Mouse (Mus musculus): ENCODE data around the gene Tmem116. TPM values are rescaled to one million over a fixed set of nuclear protein-coding genes. Genes with fewer than 3 reads are reported as not detected.
"Not testable (repeated sequence)": the region's sequence is repeated elsewhere in the genome, so short reads cannot be mapped to it uniquely, and the experiment has no call there.

Gene Tmem116
- polyA plus RNA-seq, 1 experiment: not detected

- no peak for TF ChIP-seq POLR2A (IDR thresholded peaks at IDR 0.05; ENCODE audit: borderline replicate concordance, control insufficient read depth, low read depth, low read length)
- no peak for TF ChIP-seq CTCF (IDR thresholded peaks at IDR 0.05; ENCODE audit: control insufficient read depth, insufficient read depth, low read length)
- Histone ChIP-seq H3K4me3 (replicated peaks; ENCODE audit: control insufficient read depth, low read depth, low read length) (no peak within 1 kb of the TSS), H3K27ac (ENCODE audit: control insufficient read depth, insufficient read depth, low read depth, low read length, poor library complexity) (no peak within 1 kb of the TSS), H3K4me1 (ENCODE audit: control insufficient read depth, insufficient read depth, low read length) (peaks cover 2% of the 10 kb centered on the region)
- 64% methylated on average over 3 of the region's 3 CpGs for WGBS
These were observed 51.5 kb downstream of the Tmem116 start, which contains the start of gene Adam1b for GRCm38 (mm10) chr5:121503231-121503630. TSS of gene Adam1b (minus strand) at chr5:121503435.

GRCm38 (mm10) chr5:121506846-121507245 is 55.2 kb downstream of the Tmem116 start:
- no peak overlapping the region for H3K27ac ChIP-seq (ENCODE audit: control insufficient read depth, insufficient read depth, low read depth, low read length, poor library complexity)
- no peak overlapping the region for H3K4me3 ChIP-seq (replicated peaks; ENCODE audit: control insufficient read depth, low read depth, low read length)
- TF ChIP-seq POLR2A (IDR thresholded peaks at IDR 0.05; ENCODE audit: borderline replicate concordance, control insufficient read depth, low read depth, low read length) (no peak), CTCF (IDR thresholded peaks at IDR 0.05; ENCODE audit: control insufficient read depth, insufficient read depth, low read length) (no peak)
- WGBS: 73% methylated on average over 1 of the region's 1 CpGs
- no peaks in the 10 kb centered on the region; the same call in 1 of the 2 replicates for H3K4me1 ChIP-seq (ENCODE audit: control insufficient read depth, insufficient read depth, low read length)

- Histone ChIP-seq H3K4me3 (replicated peaks; ENCODE audit: control insufficient read depth, low read depth, low read length) (no peak overlapping the region), H3K27ac (ENCODE audit: control insufficient read depth, insufficient read depth, low read depth, low read length, poor library complexity) (no peak overlapping the region), H3K4me1 (ENCODE audit: control insufficient read depth, insufficient read depth, low read length) (no peaks in the 10 kb centered on the region)
- TF ChIP-seq CTCF (IDR thresholded peaks at IDR 0.05; ENCODE audit: control insufficient read depth, insufficient read depth, low read length): no peak
- TF ChIP-seq POLR2A (IDR thresholded peaks at IDR 0.05; ENCODE audit: borderline replicate concordance, control insufficient read depth, low read depth, low read length): no peak
- 71% methylated on average over 7 of the region's 7 CpGs for WGBS
These were observed 58.3 kb downstream of the Tmem116 start for GRCm38 (mm10) chr5:121510009-121510408.

- no peak overlapping the region for H3K4me3 ChIP-seq (replicated peaks; ENCODE audit: control insufficient read depth, low read depth, low read length)
- H3K4me1 ChIP-seq (ENCODE audit: control insufficient read depth, insufficient read depth, low read length): no peaks in the 10 kb centered on the region; the same call in 1 of the 2 replicates
- 58% methylated on average over 9 of the region's 9 CpGs for WGBS
- TF ChIP-seq POLR2A (IDR thresholded peaks at IDR 0.05; ENCODE audit: borderline replicate concordance, control insufficient read depth, low read depth, low read length) (no peak), CTCF (IDR thresholded peaks at IDR 0.05; ENCODE audit: control insufficient read depth, insufficient read depth, low read length) (no peak)
- H3K27ac ChIP-seq (ENCODE audit: control insufficient read depth, insufficient read depth, low read depth, low read length, poor library complexity): no peak overlapping the region
These were observed 67.3 kb downstream of the Tmem116 start for GRCm38 (mm10) chr5:121518983-121519382.

GRCm38 (mm10) chr5:121519758-121520157 is 68.1 kb downstream of the Tmem116 start:
- H3K4me3 ChIP-seq (replicated peaks; ENCODE audit: control insufficient read depth, low read depth, low read length); H3K27ac ChIP-seq (ENCODE audit: control insufficient read depth, insufficient read depth, low read depth, low read length, poor library complexity); H3K4me1 ChIP-seq (ENCODE audit: control insufficient read depth, insufficient read depth, low read length): not testable (repeated sequence)
- WGBS: 28% methylated on average over 11 of the region's 17 CpGs

GRCm38 (mm10) chr5:121525774-121526450 is 74.2 kb downstream of the Tmem116 start:
- WGBS: 94% methylated on average over 14 of the region's 14 CpGs
- H3K27ac ChIP-seq (ENCODE audit: control insufficient read depth, insufficient read depth, low read depth, low read length, poor library complexity): no peak overlapping the region
- H3K4me1 ChIP-seq (ENCODE audit: control insufficient read depth, insufficient read depth, low read length): no peaks in the 10 kb centered on the region
- TF ChIP-seq POLR2A (IDR thresholded peaks at IDR 0.05; ENCODE audit: borderline replicate concordance, control insufficient read depth, low read depth, low read length) (no peak), CTCF (IDR thresholded peaks at IDR 0.05; ENCODE audit: control insufficient read depth, insufficient read depth, low read length) (no peak)
- no peak overlapping the region for H3K4me3 ChIP-seq (replicated peaks; ENCODE audit: control insufficient read depth, low read depth, low read length)

- 91% methylated on average over 7 of the region's 7 CpGs for WGBS
These were observed 74.8 kb downstream of the Tmem116 start for GRCm38 (mm10) chr5:121526526-121526925.

GRCm38 (mm10) chr5:121526961-121527360 is 75.3 kb downstream of the Tmem116 start:
- TF ChIP-seq CTCF (IDR thresholded peaks at IDR 0.05; ENCODE audit: control insufficient read depth, insufficient read depth, low read length) (no peak), POLR2A (IDR thresholded peaks at IDR 0.05; ENCODE audit: borderline replicate concordance, control insufficient read depth, low read depth, low read length) (no peak)

More at GRCm38 (mm10) chr5:121526526-121526925, 74.8 kb downstream of the Tmem116 start:
- H3K27ac ChIP-seq (ENCODE audit: control insufficient read depth, insufficient read depth, low read depth, low read length, poor library complexity): no peak overlapping the region
- no peaks in the 10 kb centered on the region for H3K4me1 ChIP-seq (ENCODE audit: control insufficient read depth, insufficient read depth, low read length)
- TF ChIP-seq CTCF (IDR thresholded peaks at IDR 0.05; ENCODE audit: control insufficient read depth, insufficient read depth, low read length): no peak
- TF ChIP-seq POLR2A (IDR thresholded peaks at IDR 0.05; ENCODE audit: borderline replicate concordance, control insufficient read depth, low read depth, low read length): no peak
- H3K4me3 ChIP-seq (replicated peaks; ENCODE audit: control insufficient read depth, low read depth, low read length): no peak overlapping the region

GRCm38 (mm10) chr5:121534521-121534920 is 82.8 kb downstream of the Tmem116 start:
- Histone ChIP-seq H3K4me1 (ENCODE audit: control insufficient read depth, insufficient read depth, low read length) (no peaks in the 10 kb centered on the region), H3K4me3 (replicated peaks; ENCODE audit: control insufficient read depth, low read depth, low read length) (no peak overlapping the region), H3K27ac (ENCODE audit: control insufficient read depth, insufficient read depth, low read depth, low read length, poor library complexity) (no peak overlapping the region)
- TF ChIP-seq POLR2A (IDR thresholded peaks at IDR 0.05; ENCODE audit: borderline replicate concordance, control insufficient read depth, low read depth, low read length) (no peak), CTCF (IDR thresholded peaks at IDR 0.05; ENCODE audit: control insufficient read depth, insufficient read depth, low read length) (no peak; the same call in 1 of the 2 replicates)
- 78% methylated on average over 5 of the region's 5 CpGs for WGBS

More at GRCm38 (mm10) chr5:121526961-121527360, 75.3 kb downstream of the Tmem116 start:
- Histone ChIP-seq H3K27ac (ENCODE audit: control insufficient read depth, insufficient read depth, low read depth, low read length, poor library complexity) (no peak overlapping the region), H3K4me1 (ENCODE audit: control insufficient read depth, insufficient read depth, low read length) (no peaks in the 10 kb centered on the region), H3K4me3 (replicated peaks; ENCODE audit: control insufficient read depth, low read depth, low read length) (no peak overlapping the region)
- 90% methylated on average over 8 of the region's 8 CpGs for WGBS
